Mouse (Mus musculus) heart, embryonic 14.5 days (tissue): ENCODE measurements at regions not wholly inside any gene's neighbourhood (a gene's known extent, or its start where the extent isn't known, plus 50 kb on each side); places are given as distances from the start of the nearest gene placed in this dataset.

Source experiments
- ATAC-seq: fragments of 200-750 bp; cut with Nextera tagmentation; 2 replicates; pipeline ENCODE4 v1.8.0; 2017; ENCODE audit warnings: low read depth, moderate TSS enrichment; ENCODE audit not compliant: insufficient number of reproducible peaks, insufficient read depth, low FRiP score
- H3K27ac ChIP-seq, 2 experiments: fragments of 200-500 bp in 1 of 2; fragments of 300-500 bp in 1 of 2; sonication (generic) in 1 of 2; replicated peaks in 1 of 2; 2 replicates each; pipeline ENCODE4 v1.5.1; 2012 to 2014; ENCODE audit warnings: low read depth in 2 of 2, low read length in 2 of 2, control low read depth in 1 of 2, mild to moderate bottlenecking in 1 of 2, mixed read lengths in 1 of 2; ENCODE audit not compliant: control insufficient read depth in 1 of 2, insufficient read depth in 1 of 2
- H3K27me3 ChIP-seq: fragments of 300-500 bp; sonication (generic); 2 replicates; pipeline ENCODE4 v1.6.1; 2014; ENCODE audit warnings: mild to moderate bottlenecking, low read length, control low read depth; ENCODE audit not compliant: control insufficient read depth, insufficient read depth
- H3K36me3 ChIP-seq: fragments of 300-500 bp; sonication (generic); 2 replicates; pipeline ENCODE4 v1.6.1; 2014; ENCODE audit warnings: mild to moderate bottlenecking, control low read depth, low read length, mixed read lengths; ENCODE audit not compliant: control insufficient read depth, insufficient read depth
- H3K4me1 ChIP-seq, 2 experiments: fragments of 200-500 bp in 1 of 2; fragments of 300-500 bp in 1 of 2; sonication (generic) in 1 of 2; 2 replicates each; pipeline ENCODE4 v1.6.1; 2012 to 2014; ENCODE audit warnings: low read length in 2 of 2, control low read depth in 1 of 2, mixed read lengths in 1 of 2; ENCODE audit not compliant: control insufficient read depth in 2 of 2, insufficient read depth in 2 of 2
- H3K4me2 ChIP-seq: fragments of 300-500 bp; sonication (generic); 2 replicates; pipeline ENCODE4 v1.6.1; 2014; ENCODE audit warnings: mild to moderate bottlenecking, low read length
- H3K4me3 ChIP-seq, 2 experiments: fragments of 200-500 bp in 1 of 2; fragments of 300-500 bp in 1 of 2; sonication (generic) in 1 of 2; 2 replicates each; pipeline ENCODE4 v1.5.1; 2012 to 2014; ENCODE audit warnings: low read length in 2 of 2, mild to moderate bottlenecking in 2 of 2, control low read depth in 1 of 2, low read depth in 1 of 2, moderate library complexity in 1 of 2; ENCODE audit not compliant: control insufficient read depth in 1 of 2, insufficient read depth in 1 of 2
- H3K9ac ChIP-seq: fragments of 300-500 bp; sonication (generic); 2 replicates; pipeline ENCODE4 v1.6.1; 2014; ENCODE audit warnings: mild to moderate bottlenecking, low read length
- H3K9me3 ChIP-seq: fragments of 300-500 bp; sonication (generic); 2 replicates; pipeline ENCODE4 v1.6.1; 2016; ENCODE audit warnings: low read length, control low read depth; ENCODE audit not compliant: control insufficient read depth
- WGBS: fragments of 180-500 bp; shearing (Covaris S2); extraction: QIAGEN DNeasy Blood & Tissue Kit; methylation state at CpG from one replicate; pipeline ENCODE4 v1.1.7; 2014; 5-methylcytosine and 5-hydroxymethylcytosine counted together

DNA sequence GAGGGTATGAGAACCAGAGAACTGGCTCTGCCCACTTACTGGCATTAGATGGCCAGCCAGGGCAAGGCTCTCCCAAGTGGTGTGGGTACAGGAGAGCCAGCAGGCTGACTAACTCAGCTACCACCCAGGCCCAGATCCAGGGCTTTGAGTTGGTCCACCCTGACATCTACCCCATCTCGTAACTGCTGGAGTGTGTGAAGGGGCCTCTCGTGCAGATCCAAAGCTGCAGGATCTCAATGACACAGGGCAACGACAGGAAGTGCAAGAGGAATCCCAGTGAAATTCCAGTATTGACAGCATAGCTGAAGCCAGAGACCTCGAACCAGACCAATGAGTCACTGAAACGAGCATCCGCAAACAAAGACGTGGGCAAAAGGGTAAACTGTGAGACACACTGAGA is 63.8 kb upstream of the Mrps9 start:
- 40% methylated on average over 7 of the region's 7 CpGs for WGBS
- no peak for ATAC-seq
- Histone ChIP-seq H3K27ac (no peak overlapping the region), H3K4me3 (no peak overlapping the region), H3K9me3 (no peaks in the 10 kb centered on the region), H3K4me1 (no peaks in the 10 kb centered on the region), H3K27me3 (no peaks in the 10 kb centered on the region), H3K9ac (no peak overlapping the region), H3K4me2 (no peak overlapping the region), H3K36me3 (no peaks in the 10 kb centered on the region)

DNA sequence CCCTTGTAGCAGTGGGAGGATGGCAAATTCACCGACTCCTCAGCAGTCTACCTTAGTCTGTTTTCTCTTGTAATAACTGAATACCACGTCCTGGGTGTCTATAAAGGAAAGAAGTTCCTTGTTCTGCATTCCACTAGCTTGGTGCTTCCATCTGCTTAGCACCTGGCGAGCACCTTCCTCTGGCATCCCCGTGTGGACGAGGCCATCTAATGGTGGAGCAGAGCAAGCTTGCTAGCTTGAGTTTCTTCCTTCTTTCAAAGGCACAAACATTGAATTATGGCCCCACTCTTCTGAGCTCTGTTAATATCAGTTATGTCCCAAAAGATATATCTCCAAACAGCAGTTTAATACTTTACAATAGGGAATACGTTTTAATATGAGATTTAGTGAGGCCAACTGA is 62.6 kb upstream of the Mrps9 start:
- no peak for ATAC-seq
- 68% methylated on average over 6 of the region's 6 CpGs for WGBS
- Histone ChIP-seq H3K9me3 (peaks cover 4% of the 10 kb centered on the region; the same call in 1 of the 2 replicates), H3K36me3 (no peaks in the 10 kb centered on the region), H3K4me1 (no peaks in the 10 kb centered on the region), H3K4me3 (no peak overlapping the region), H3K27me3 (no peaks in the 10 kb centered on the region), H3K9ac (no peak overlapping the region), H3K27ac (no peak overlapping the region), H3K4me2 (no peak overlapping the region)
